Mouse (Mus musculus) liver, adult 2 months (tissue): ENCODE results near the gene Cdk8.

Source experiments
- CTCF ChIP-seq: fragments of 200-500 bp; IDR thresholded peaks from 2 replicates; pipeline ENCODE4 v1.5.1; 2011; ENCODE audit warnings: low read depth, low read length, control low read depth
- POLR2A ChIP-seq: fragments of 200-500 bp; IDR thresholded peaks from 2 replicates; pipeline ENCODE4 v1.6.1; 2011; ENCODE audit warnings: low read length, control low read depth; ENCODE audit not compliant: insufficient read depth; ENCODE audit errors: extremely low read depth

GRCm38 (mm10) chr5:146253644-146254043 is 22.6 kb downstream of the Cdk8 start:
- TF ChIP-seq CTCF (no peak), POLR2A (no peak)
